Mouse (Mus musculus): Measurements from ENCODE around the gene Ttll11. TPM values are rescaled to one million over a fixed set of nuclear protein-coding genes. Genes with fewer than 3 reads are reported as not detected.

The Ttll11 gene
- total and polyA plus RNA-seq, 2 experiments from 2014 or later: 1.7 to 5.0 TPM

GRCm38 (mm10) chr2:35899135-35899474 is 80.6 kb downstream of the Ttll11 start:
- DNase-seq (ENCODE audit: low spot score) (no peak), ATAC-seq (ENCODE audit: insufficient read depth, low read depth) (no peak)
- no peak overlapping the region for H3K4me3 ChIP-seq (ENCODE audit: low read depth, low read length)
- H3K9ac ChIP-seq (replicated peaks; ENCODE audit: low read depth, low read length): no peak overlapping the region
- H3K27me3 ChIP-seq (ENCODE audit: control insufficient read depth, insufficient read depth, low read length): no peaks in the 10 kb centered on the region
- 69% methylated on average over 4 of the region's 4 CpGs for whole genome bisulfite sequencing
- no peak overlapping the region for H3K27ac ChIP-seq (ENCODE audit: low read depth)
- no peaks in the 10 kb centered on the region for H3K36me3 ChIP-seq (replicated peaks; ENCODE audit: control insufficient read depth, insufficient read depth, low read length)
- H3K4me2 ChIP-seq (ENCODE audit: low read depth, low read length): no peak overlapping the region
- H3K9me3 ChIP-seq (replicated peaks; ENCODE audit: control insufficient read depth, low read length): no peaks in the 10 kb centered on the region
- TF ChIP-seq CTCF (IDR thresholded peaks at IDR 0.05; ENCODE audit: low read depth): no peak
- TF ChIP-seq EP300 (IDR thresholded peaks at IDR 0.05; ENCODE audit: low read depth): no peak
- H3K4me1 ChIP-seq (ENCODE audit: control insufficient read depth, insufficient read depth): peaks cover 4% of the 10 kb centered on the region; the same call in 1 of the 2 replicates

- ATAC-seq (ENCODE audit: insufficient read depth, low read depth): peak; percentile 24; the same call in 1 of the 2 replicates
These were observed 81.1 kb downstream of the Ttll11 start for GRCm38 (mm10) chr2:35898425-35899134.

GRCm38 (mm10) chr2:35897125-35897524 is 82.6 kb downstream of the Ttll11 start:
- no peaks in the 10 kb centered on the region for H3K9me3 ChIP-seq (replicated peaks; ENCODE audit: control insufficient read depth, low read length)
- DNase-seq (ENCODE audit: low spot score) (no peak), ATAC-seq (ENCODE audit: insufficient read depth, low read depth) (no peak)
- no peaks in the 10 kb centered on the region for H3K27me3 ChIP-seq (ENCODE audit: control insufficient read depth, insufficient read depth, low read length)
- H3K4me3 ChIP-seq (ENCODE audit: low read depth, low read length): no peak overlapping the region
- H3K4me2 ChIP-seq (ENCODE audit: low read depth, low read length): no peak overlapping the region
- H3K36me3 ChIP-seq (replicated peaks; ENCODE audit: control insufficient read depth, insufficient read depth, low read length): no peaks in the 10 kb centered on the region
- no peak for TF ChIP-seq EP300 (IDR thresholded peaks at IDR 0.05; ENCODE audit: low read depth)
- peak; percentile 39 for TF ChIP-seq CTCF (IDR thresholded peaks at IDR 0.05; ENCODE audit: low read depth)
- WGBS: 63% methylated on average over 2 of the region's 2 CpGs
- no peak overlapping the region for H3K9ac ChIP-seq (replicated peaks; ENCODE audit: low read depth, low read length)
- no peak overlapping the region for H3K27ac ChIP-seq (ENCODE audit: low read depth)
- H3K4me1 ChIP-seq (ENCODE audit: control insufficient read depth, insufficient read depth): peaks cover 4% of the 10 kb centered on the region; the same call in 1 of the 2 replicates

More at GRCm38 (mm10) chr2:35898425-35899134, 81.1 kb downstream of the Ttll11 start:
- Histone ChIP-seq H3K4me1 (ENCODE audit: control insufficient read depth, insufficient read depth) (peaks cover 4% of the 10 kb centered on the region; the same call in 1 of the 2 replicates), H3K4me3 (ENCODE audit: low read depth, low read length) (no peak overlapping the region), H3K9me3 (replicated peaks; ENCODE audit: control insufficient read depth, low read length) (no peaks in the 10 kb centered on the region), H3K27ac (ENCODE audit: low read depth) (no peak overlapping the region), H3K9ac (replicated peaks; ENCODE audit: low read depth, low read length) (no peak overlapping the region), H3K36me3 (replicated peaks; ENCODE audit: control insufficient read depth, insufficient read depth, low read length) (no peaks in the 10 kb centered on the region), H3K4me2 (ENCODE audit: low read depth, low read length) (no peak overlapping the region), H3K27me3 (ENCODE audit: control insufficient read depth, insufficient read depth, low read length) (no peaks in the 10 kb centered on the region)
- TF ChIP-seq CTCF (IDR thresholded peaks at IDR 0.05; ENCODE audit: low read depth): no peak
- TF ChIP-seq EP300 (IDR thresholded peaks at IDR 0.05; ENCODE audit: low read depth): no peak
- 66% methylated on average over 6 of the region's 6 CpGs for WGBS
- DNase-seq (ENCODE audit: low spot score): no peak

GRCm38 (mm10) chr2:35894512-35894911 is 85.2 kb downstream of the Ttll11 start:
- Histone ChIP-seq H3K36me3 (replicated peaks; ENCODE audit: control insufficient read depth, insufficient read depth, low read length) (no peaks in the 10 kb centered on the region), H3K27me3 (ENCODE audit: control insufficient read depth, insufficient read depth, low read length) (no peaks in the 10 kb centered on the region), H3K4me1 (ENCODE audit: control insufficient read depth, insufficient read depth) (peaks cover 4% of the 10 kb centered on the region; the same call in 1 of the 2 replicates), H3K9me3 (replicated peaks; ENCODE audit: control insufficient read depth, low read length) (no peaks in the 10 kb centered on the region), H3K4me2 (ENCODE audit: low read depth, low read length) (no peak overlapping the region), H3K9ac (replicated peaks; ENCODE audit: low read depth, low read length) (no peak overlapping the region), H3K27ac (ENCODE audit: low read depth) (no peak overlapping the region), H3K4me3 (ENCODE audit: low read depth, low read length) (no peak overlapping the region)
- DNase-seq (ENCODE audit: low spot score) (no peak), ATAC-seq (ENCODE audit: insufficient read depth, low read depth) (no peak)
- 77% methylated on average over 2 of the region's 2 CpGs for WGBS
- TF ChIP-seq CTCF (IDR thresholded peaks at IDR 0.05; ENCODE audit: low read depth) (no peak), EP300 (IDR thresholded peaks at IDR 0.05; ENCODE audit: low read depth) (no peak)

- no peaks in the 10 kb centered on the region for H3K4me1 ChIP-seq (ENCODE audit: control insufficient read depth, insufficient read depth)
- DNase-seq (ENCODE audit: low spot score): no peak
- TF ChIP-seq CTCF (IDR thresholded peaks at IDR 0.05; ENCODE audit: low read depth): no peak
- no peak for TF ChIP-seq EP300 (IDR thresholded peaks at IDR 0.05; ENCODE audit: low read depth)
- H3K27me3 ChIP-seq (ENCODE audit: control insufficient read depth, insufficient read depth, low read length): no peaks in the 10 kb centered on the region
- 92% methylated on average over 3 of the region's 3 CpGs for WGBS
- H3K9me3 ChIP-seq (replicated peaks; ENCODE audit: control insufficient read depth, low read length): no peaks in the 10 kb centered on the region
- H3K27ac ChIP-seq (ENCODE audit: low read depth): no peak overlapping the region
- no peak for ATAC-seq (ENCODE audit: insufficient read depth, low read depth)
- H3K4me3 ChIP-seq (ENCODE audit: low read depth, low read length): no peak overlapping the region
- H3K9ac ChIP-seq (replicated peaks; ENCODE audit: low read depth, low read length): no peak overlapping the region
- H3K4me2 ChIP-seq (ENCODE audit: low read depth, low read length): no peak overlapping the region
- no peaks in the 10 kb centered on the region for H3K36me3 ChIP-seq (replicated peaks; ENCODE audit: control insufficient read depth, insufficient read depth, low read length)
These were observed 89.1 kb downstream of the Ttll11 start for GRCm38 (mm10) chr2:35890635-35891034.

GRCm38 (mm10) chr2:35889776-35890175 is 89.9 kb downstream of the Ttll11 start:
- Histone ChIP-seq H3K27ac (ENCODE audit: low read depth) (no peak overlapping the region), H3K4me2 (ENCODE audit: low read depth, low read length) (no peak overlapping the region), H3K4me1 (ENCODE audit: control insufficient read depth, insufficient read depth) (no peaks in the 10 kb centered on the region), H3K9me3 (replicated peaks; ENCODE audit: control insufficient read depth, low read length) (no peaks in the 10 kb centered on the region), H3K36me3 (replicated peaks; ENCODE audit: control insufficient read depth, insufficient read depth, low read length) (no peaks in the 10 kb centered on the region), H3K27me3 (ENCODE audit: control insufficient read depth, insufficient read depth, low read length) (no peaks in the 10 kb centered on the region), H3K4me3 (ENCODE audit: low read depth, low read length) (no peak overlapping the region), H3K9ac (replicated peaks; ENCODE audit: low read depth, low read length) (no peak overlapping the region)
- WGBS: 77% methylated on average over 2 of the region's 2 CpGs
- TF ChIP-seq CTCF (IDR thresholded peaks at IDR 0.05; ENCODE audit: low read depth) (no peak), EP300 (IDR thresholded peaks at IDR 0.05; ENCODE audit: low read depth) (no peak)
- no peak for ATAC-seq (ENCODE audit: insufficient read depth, low read depth)
- no peak for DNase-seq (ENCODE audit: low spot score)
